Comparison of ENCODE assay signal across 9 mouse cellular contexts in the genomic region with DNA sequence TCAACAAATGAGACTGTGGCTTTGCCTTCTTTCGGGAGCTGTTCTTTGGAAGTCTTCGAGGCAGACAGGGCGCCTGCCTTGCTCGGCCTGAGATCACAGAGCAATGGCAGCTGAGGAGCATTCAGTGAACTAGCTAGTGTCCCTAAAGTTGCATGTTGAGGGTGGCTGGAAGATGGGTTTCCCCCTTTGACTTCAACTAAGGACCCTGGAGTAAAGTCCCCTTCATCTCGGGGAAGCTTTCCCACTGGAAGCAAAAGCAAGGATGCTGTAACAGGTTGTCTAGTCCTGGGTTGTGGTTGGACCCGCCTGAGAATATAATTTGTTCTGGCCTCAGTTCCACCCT.
DNase-seq lines count a peak whose midpoint lies in the region; ATAC-seq lines count a peak whose summit lies in the region.
"Had no signal": no experiment of that assay in that cellular context is flagged by ENCODE, and none has a peak within 500 bp of the region (broad histone marks: within the 10 kb centered on the region; RNA-seq: fewer than 3 reads in every experiment).

No protein-coding gene starts in this region.

- DNase-seq in kidney, adult 11 months, result no peak
- DNase-seq in adrenal gland, adult 8-10 months, result no peak
- DNase-seq in left cerebral cortex, adult 18-20 months (ENCODE audit: low spot score in 2 of 2), result no peak
- DNase-seq in testis, postnatal 14 days (ENCODE audit: low spot score), result no peak

- no peak for ATAC-seq in kidney, embryonic 16.5 days (ENCODE audit: low FRiP score, low TSS enrichment)
- ATAC-seq in embryonic facial prominence, embryonic 12.5 days (ENCODE audit: insufficient number of reproducible peaks, insufficient read depth, low FRiP score, low TSS enrichment), result no peak
- no peak for ATAC-seq in hindbrain, embryonic 15.5 days (ENCODE audit: low FRiP score, low read depth)
- ATAC-seq in midbrain, embryonic 15.5 days (replicated peaks), result peak; percentile 59; the same call in 1 of the 2 replicates

- H3K36me3 ChIP-seq in kidney, embryonic 16.5 days (ENCODE audit: insufficient read depth, low read length), result no peaks in the 10 kb centered on the region
- no peaks in the 10 kb centered on the region for H3K36me3 ChIP-seq in embryonic facial prominence, embryonic 12.5 days
- no peaks in the 10 kb centered on the region for H3K36me3 ChIP-seq in hindbrain, embryonic 15.5 days
- H3K36me3 ChIP-seq in midbrain, embryonic 15.5 days (replicated peaks), result no peaks in the 10 kb centered on the region

- WGBS in kidney, embryonic 16.5 days, result 29% methylated on average over 6 of the region's 6 CpGs
- 15% methylated on average over 6 of the region's 6 CpGs for WGBS in embryonic facial prominence, embryonic 12.5 days
- 13% methylated on average over 6 of the region's 6 CpGs for WGBS in hindbrain, embryonic 15.5 days
- WGBS in midbrain, embryonic 15.5 days, result 12% methylated on average over 6 of the region's 6 CpGs

- peak overlapping the region; percentile 71 for H3K4me3 ChIP-seq in kidney, embryonic 16.5 days (ENCODE audit: low read length)
- peak overlapping the region; percentile 66 for H3K4me3 ChIP-seq in embryonic facial prominence, embryonic 12.5 days
- H3K4me3 ChIP-seq in hindbrain, embryonic 15.5 days, result peak overlapping the region; percentile 60
- peak overlapping the region; percentile 63 for H3K4me3 ChIP-seq in midbrain, embryonic 15.5 days

- H3K27me3 ChIP-seq in kidney, embryonic 16.5 days (ENCODE audit: insufficient read depth, low read length), result no peaks in the 10 kb centered on the region; the same call in 1 of the 2 replicates
- H3K27me3 ChIP-seq in embryonic facial prominence, embryonic 12.5 days, result peaks cover 22% of the 10 kb centered on the region
- 0 out of 2 replicates have a peak, but pooled peaks cover 4% of the 10 kb centered on the region for H3K27me3 ChIP-seq in hindbrain, embryonic 15.5 days
- no peaks in the 10 kb centered on the region for H3K27me3 ChIP-seq in midbrain, embryonic 15.5 days (replicated peaks)

- peaks cover 3% of the 10 kb centered on the region; the same call in 1 of the 2 replicates for H3K9me3 ChIP-seq in kidney, embryonic 16.5 days (ENCODE audit: low read length)
- H3K9me3 ChIP-seq in embryonic facial prominence, embryonic 12.5 days, result no peaks in the 10 kb centered on the region
- H3K9me3 ChIP-seq in hindbrain, embryonic 15.5 days, result no peaks in the 10 kb centered on the region
- H3K9me3 ChIP-seq in midbrain, embryonic 15.5 days, result no peaks in the 10 kb centered on the region

- H3K9ac ChIP-seq in kidney, embryonic 16.5 days (replicated peaks; ENCODE audit: low read length), result peak overlapping the region; percentile 76
- peak overlapping the region; percentile 73; the same call in 1 of the 2 replicates for H3K9ac ChIP-seq in embryonic facial prominence, embryonic 12.5 days
- peak overlapping the region; percentile 67; the same call in 1 of the 2 replicates for H3K9ac ChIP-seq in hindbrain, embryonic 15.5 days
- peak overlapping the region; percentile 67 for H3K9ac ChIP-seq in midbrain, embryonic 15.5 days

- peaks cover 13% of the 10 kb centered on the region for H3K4me1 ChIP-seq in kidney, embryonic 16.5 days (ENCODE audit: insufficient read depth, low read length)
- H3K4me1 ChIP-seq in embryonic facial prominence, embryonic 12.5 days, result peaks cover 15% of the 10 kb centered on the region; the same call in 1 of the 2 replicates
- H3K4me1 ChIP-seq in hindbrain, embryonic 15.5 days (replicated peaks), result peaks cover 27% of the 10 kb centered on the region
- H3K4me1 ChIP-seq in midbrain, embryonic 15.5 days, result peaks cover 23% of the 10 kb centered on the region

- H3K27ac ChIP-seq in kidney, embryonic 16.5 days (ENCODE audit: low read length), result no peak overlapping the region
- H3K27ac ChIP-seq in embryonic facial prominence, embryonic 12.5 days, result no peak overlapping the region
- H3K27ac ChIP-seq in hindbrain, embryonic 15.5 days (replicated peaks), result no peak overlapping the region
- H3K27ac ChIP-seq in midbrain, embryonic 15.5 days, result no peak overlapping the region
- H3K27ac ChIP-seq: macrophage had no signal

- peak overlapping the region; percentile 99 for H3K4me2 ChIP-seq in kidney, embryonic 16.5 days (replicated peaks; ENCODE audit: low read depth, low read length)
- H3K4me2 ChIP-seq in embryonic facial prominence, embryonic 12.5 days (replicated peaks), result peak overlapping the region; percentile 100
- peak overlapping the region; percentile 98 for H3K4me2 ChIP-seq in hindbrain, embryonic 15.5 days
- peak overlapping the region; percentile 98 for H3K4me2 ChIP-seq in midbrain, embryonic 15.5 days
